31 mouse cellular contexts compared by ENCODE assay signal in the genomic region with DNA sequence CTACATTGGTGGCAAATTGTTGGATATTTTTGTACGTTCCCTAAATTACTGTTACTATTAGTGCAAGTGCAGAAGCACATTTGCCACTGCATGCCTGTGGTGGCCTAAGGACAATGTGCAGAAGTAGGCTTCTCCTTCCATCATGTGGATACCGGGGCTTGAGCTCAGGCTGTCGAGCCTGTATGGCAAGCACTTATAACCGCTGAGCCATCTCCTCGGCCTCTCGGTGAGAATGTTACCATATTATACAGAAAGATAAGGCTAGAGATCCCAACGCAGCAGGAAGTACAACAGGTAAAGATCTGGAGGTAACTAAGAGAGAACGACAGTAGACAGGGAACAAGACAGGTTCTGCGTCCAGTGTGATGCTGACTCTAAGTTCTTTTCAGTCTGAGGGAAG.
"Had no signal": no experiment of that assay in that cellular context is flagged by ENCODE, and none has a peak within 500 bp of the region (broad histone marks: within the 10 kb centered on the region; RNA-seq: fewer than 3 reads in every experiment).

No protein-coding gene starts in this region.

- H3K27me3 ChIP-seq: limb, embryonic 12.5 days; limb, embryonic 13.5 days; limb, embryonic 15.5 days; liver, embryonic 12.5 days; liver, embryonic 13.5 days; liver, embryonic 15.5 days; lung, embryonic 15.5 days; megakaryocyte, embryonic 14.5 days; midbrain, embryonic 12.5 days; midbrain, embryonic 15.5 days; neural tube, embryonic 12.5 days; neural tube, embryonic 13.5 days had no signal

- H3K4me3 ChIP-seq: limb, embryonic 10.5 days; limb, embryonic 12.5 days; limb, embryonic 13.5 days; limb, embryonic 15.5 days; liver, embryonic 12.5 days; liver, embryonic 13.5 days; liver, embryonic 15.5 days; lung, embryonic 15.5 days; megakaryocyte, embryonic 14.5 days; midbrain, embryonic 10.5 days; midbrain, embryonic 12.5 days; midbrain, embryonic 15.5 days; myocyte; neural tube, embryonic 12.5 days; neural tube, embryonic 13.5 days had no signal

- H3K27ac ChIP-seq: limb, embryonic 10.5 days; limb, embryonic 12.5 days; limb, embryonic 13.5 days; limb, embryonic 15.5 days; liver, embryonic 12.5 days; liver, embryonic 13.5 days; liver, embryonic 14.5 days; liver, embryonic 15.5 days; lung, embryonic 15.5 days; macrophage; midbrain, embryonic 10.5 days; midbrain, embryonic 12.5 days; midbrain, embryonic 15.5 days; neural tube, embryonic 12.5 days; neural tube, embryonic 13.5 days had no signal

- H3K9me3 ChIP-seq: limb, embryonic 10.5 days; limb, embryonic 12.5 days; limb, embryonic 13.5 days; limb, embryonic 15.5 days; liver, embryonic 12.5 days; liver, embryonic 13.5 days; liver, embryonic 15.5 days; lung, embryonic 15.5 days; megakaryocyte, embryonic 14.5 days; midbrain, embryonic 10.5 days; midbrain, embryonic 12.5 days; midbrain, embryonic 15.5 days; neural tube, embryonic 12.5 days; neural tube, embryonic 13.5 days had no signal

- DNase-seq: left cerebral cortex, postnatal 4 days; liver, embryonic 13.5 days; liver, postnatal 0 days; lung, adult 18-20 months; lung, adult 2 months; lung, embryonic 14.5 days; lung, postnatal 10 days; lung, postnatal 14 days; lung, postnatal 36 days; lung, postnatal 4 days; midbrain, embryonic 14.5 days had no signal

- ATAC-seq: liver, embryonic 12.5 days; liver, postnatal 0 days; lung, postnatal 0 days; midbrain, embryonic 15.5 days; midbrain, embryonic 16.5 days had no signal

- H3K9ac ChIP-seq: limb, embryonic 12.5 days; limb, embryonic 13.5 days; limb, embryonic 15.5 days; liver, embryonic 12.5 days; liver, embryonic 13.5 days; liver, embryonic 14.5 days; liver, embryonic 15.5 days; liver, postnatal 0 days; lung, embryonic 14.5 days; lung, embryonic 15.5 days; midbrain, embryonic 12.5 days; midbrain, embryonic 15.5 days; neural tube, embryonic 12.5 days; neural tube, embryonic 13.5 days had no signal

- H3K4me2 ChIP-seq: limb, embryonic 12.5 days; limb, embryonic 13.5 days; limb, embryonic 15.5 days; liver, embryonic 11.5 days; liver, embryonic 12.5 days; liver, embryonic 13.5 days; liver, embryonic 15.5 days; lung, embryonic 14.5 days; lung, embryonic 15.5 days; midbrain, embryonic 11.5 days; midbrain, embryonic 12.5 days; midbrain, embryonic 15.5 days; neural tube, embryonic 12.5 days; neural tube, embryonic 13.5 days had no signal

- H3K4me1 ChIP-seq: limb, embryonic 10.5 days; limb, embryonic 12.5 days; limb, embryonic 13.5 days; limb, embryonic 15.5 days; lung, embryonic 15.5 days; midbrain, embryonic 12.5 days; midbrain, embryonic 15.5 days; neural tube, embryonic 12.5 days; neural tube, embryonic 13.5 days had no signal
